Mouse (Mus musculus) erythroblast, embryonic 14.5 days (primary cell): ENCODE data around the gene Prr15l.

Experiments
- GATA1 ChIP-seq: IDR thresholded peaks from 2 replicates; pipeline ENCODE4 v1.6.1; 2012; ENCODE audit warnings: low read length, inconsistent platforms, mixed read lengths
- TAL1 ChIP-seq: IDR thresholded peaks from 3 replicates; pipeline ENCODE4 v1.6.1; 2012; ENCODE audit warnings: low read length, inconsistent platforms, mixed read lengths

DNA sequence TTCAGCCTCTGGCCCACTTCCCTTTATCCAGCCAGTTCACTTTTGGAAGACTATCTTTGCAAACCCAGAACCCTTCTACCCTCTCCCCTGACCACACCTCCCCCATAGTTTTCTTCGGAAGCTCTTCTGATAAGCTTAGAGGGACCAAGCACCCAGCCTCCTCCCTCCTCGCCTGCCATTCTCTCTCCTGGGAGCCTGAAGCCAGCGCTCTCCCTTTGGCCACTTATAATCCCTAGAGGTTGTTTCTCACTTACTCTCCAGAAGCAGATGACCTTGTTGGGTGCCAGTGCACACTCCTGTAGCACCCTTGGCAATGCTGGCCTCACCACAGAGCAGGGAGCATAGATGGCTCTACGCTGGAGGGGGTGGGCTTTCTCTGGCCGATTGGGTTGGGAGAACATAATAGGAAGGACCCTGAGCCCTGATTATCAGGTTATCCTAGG is 41.4 kb downstream of the Prr15l start:
- TF ChIP-seq TAL1: no peak
- no peak for TF ChIP-seq GATA1
